Mouse (Mus musculus): ENCODE data around the gene Lactbl1. TPM values are rescaled to one million over a fixed set of nuclear protein-coding genes. Genes with fewer than 3 reads are reported as not detected.

Gene Lactbl1
- polyA plus RNA-seq, 1 experiment from 2014 or later = 0.12 TPM

GRCm38 (mm10) chr4:136636511-136636910 lies 14.1 kb downstream of the Lactbl1 start:
- DNase-seq (ENCODE audit: low spot score) = no peak

GRCm38 (mm10) chr4:136636983-136637562 lies 14.7 kb downstream of the Lactbl1 start:
- DNase-seq (ENCODE audit: low spot score) = no peak

DNA sequence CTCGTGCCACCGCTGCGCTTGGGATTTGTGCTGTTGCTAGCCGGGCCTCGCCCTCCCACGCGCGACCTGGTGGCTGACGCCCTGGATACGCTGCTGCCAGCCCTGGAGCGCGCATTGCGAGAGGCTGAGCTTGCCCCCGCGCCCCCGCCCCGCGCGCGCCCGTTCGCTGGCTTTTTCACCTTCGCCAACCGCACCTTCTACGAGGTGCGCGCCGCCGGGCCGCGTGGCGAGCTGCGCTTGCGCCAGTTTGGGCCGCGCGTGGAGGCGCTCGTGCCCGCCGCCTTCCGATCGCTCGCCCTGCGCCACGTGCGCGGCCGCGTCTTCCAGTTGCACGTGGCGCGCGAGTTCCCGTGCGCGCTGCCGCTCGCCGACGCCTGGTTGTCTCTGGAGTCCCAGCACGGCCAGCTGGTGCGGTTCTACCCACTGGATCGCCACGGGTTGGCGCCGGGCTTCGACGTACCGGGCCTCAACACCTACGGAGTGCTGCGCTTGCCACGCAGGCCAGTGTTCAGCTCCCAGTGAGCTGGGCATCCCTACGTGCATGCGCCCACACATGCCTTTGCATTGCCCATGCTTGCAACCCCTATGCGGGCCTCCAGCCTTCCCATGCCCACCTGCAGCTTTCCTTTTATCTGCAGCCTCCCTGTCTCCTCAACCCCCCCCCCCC lies 15.3 kb downstream of the Lactbl1 start:
- peak; percentile 72 for DNase-seq (ENCODE audit: low spot score)

DNA sequence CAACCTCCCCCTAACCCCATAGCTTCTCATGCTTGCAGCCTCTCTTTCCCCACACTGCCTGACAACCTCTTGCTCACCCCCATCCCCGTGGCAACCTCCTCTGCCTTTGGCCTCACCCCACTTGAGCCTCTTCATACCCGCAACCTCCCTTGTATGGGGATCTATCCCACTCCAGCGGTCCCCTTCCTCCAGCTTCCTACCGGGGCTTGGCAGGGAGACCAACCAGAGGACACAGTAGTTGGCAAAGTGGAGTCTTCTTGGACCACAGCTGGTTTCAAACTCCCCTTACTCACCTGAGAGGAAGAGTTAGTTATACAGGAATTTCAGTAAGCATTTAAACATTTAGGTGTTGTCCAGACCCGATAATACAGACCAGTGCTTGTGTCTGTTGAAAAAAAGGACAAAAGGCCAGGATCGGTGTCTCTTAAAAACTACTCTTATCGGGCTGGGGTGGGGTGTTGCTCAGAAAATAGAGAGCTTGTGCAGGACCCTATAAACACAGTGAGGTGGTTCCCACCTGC lies 15.9 kb downstream of the Lactbl1 start:
- no peak for DNase-seq (ENCODE audit: low spot score)

DNA sequence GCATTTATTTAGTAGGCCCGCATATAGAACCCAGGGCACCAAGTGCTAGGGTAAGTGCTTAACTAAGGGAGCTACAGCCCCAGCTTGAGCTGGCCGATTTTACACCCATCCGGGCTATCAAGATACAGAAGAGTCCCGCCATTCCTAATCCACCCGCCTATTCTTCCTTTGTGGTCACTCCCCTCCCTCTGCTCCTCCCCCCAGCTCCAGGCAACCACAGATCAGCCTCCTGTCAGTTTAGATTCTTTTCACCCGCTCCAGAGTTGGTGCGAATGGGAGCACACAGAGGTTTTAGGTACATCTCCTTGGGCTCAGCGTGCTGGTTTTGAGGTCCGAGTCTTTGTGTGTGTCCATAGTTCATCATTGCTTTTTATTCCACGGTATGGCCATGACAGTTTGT lies 16.5 kb downstream of the Lactbl1 start:
- DNase-seq (ENCODE audit: low spot score) = no peak

DNA sequence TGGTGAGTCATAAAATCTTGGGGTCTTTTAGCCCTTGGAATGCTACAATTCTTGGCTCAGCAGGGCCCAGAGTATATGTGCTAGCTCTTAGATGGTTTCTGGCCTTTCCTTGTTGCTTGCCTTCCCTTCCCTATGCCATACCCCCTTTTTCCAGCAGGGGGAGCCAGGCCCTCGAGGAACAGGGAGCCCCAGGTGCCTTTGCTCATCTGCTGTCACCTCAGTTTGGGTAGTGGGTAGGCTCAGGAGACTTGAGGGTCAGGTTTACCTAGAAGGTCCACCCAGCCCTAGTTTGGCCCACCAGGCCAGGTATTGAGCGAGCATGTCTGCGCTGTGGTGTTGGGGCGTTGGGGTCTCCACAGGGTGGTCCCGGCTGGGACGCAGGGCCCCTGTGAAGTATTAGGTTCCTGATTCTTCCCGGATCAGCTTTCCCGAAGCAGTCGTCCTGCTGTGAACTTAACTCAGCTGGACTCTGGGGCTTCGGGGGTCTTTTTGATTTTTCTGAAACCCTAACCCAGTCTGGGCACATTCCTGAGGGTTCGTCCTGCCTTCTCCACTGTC lies 26.6 kb downstream of the Lactbl1 start:
- peak; percentile 78 for DNase-seq (ENCODE audit: low spot score)

- DNase-seq (ENCODE audit: low spot score) = no peak
Measured at GRCm38 (mm10) chr4:136649480-136650196, 27.2 kb downstream of the Lactbl1 start.

- no peak for DNase-seq (ENCODE audit: low spot score)
Measured at GRCm38 (mm10) chr4:136650261-136650660, 27.8 kb downstream of the Lactbl1 start.

DNA sequence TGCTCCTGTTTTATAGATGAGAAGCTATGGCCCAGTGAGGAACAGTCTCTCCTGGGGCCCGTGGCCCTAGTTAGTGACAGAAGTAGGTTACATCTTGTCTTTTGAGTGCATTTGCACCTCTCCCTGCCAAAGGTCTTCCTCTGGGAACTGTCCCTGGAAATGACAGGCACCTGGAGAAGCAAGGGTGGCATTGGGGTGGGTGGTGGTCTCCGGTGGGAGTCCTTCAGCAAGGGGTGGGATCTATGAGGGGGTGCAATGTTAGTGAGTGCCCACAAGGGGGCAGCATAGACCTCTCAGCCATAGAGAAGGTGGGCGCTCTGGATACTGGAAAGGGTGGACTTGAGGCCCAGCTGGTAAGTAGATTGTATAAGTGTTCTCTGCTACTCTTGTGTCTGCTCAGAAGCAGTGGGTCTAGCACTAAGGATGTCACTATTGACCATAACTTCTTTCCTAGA lies 29.0 kb downstream of the Lactbl1 start:
- peak; percentile 67 for DNase-seq (ENCODE audit: low spot score)

GRCm38 (mm10) chr4:136651882-136652527 lies 29.6 kb downstream of the Lactbl1 start:
- DNase-seq (ENCODE audit: low spot score) = no peak

GRCm38 (mm10) chr4:136652528-136652910 lies 30.1 kb downstream of the Lactbl1 start:
- no peak for DNase-seq (ENCODE audit: low spot score)

- DNase-seq (ENCODE audit: low spot score) = no peak
Measured at GRCm38 (mm10) chr4:136653019-136653418, 30.6 kb downstream of the Lactbl1 start.

DNA sequence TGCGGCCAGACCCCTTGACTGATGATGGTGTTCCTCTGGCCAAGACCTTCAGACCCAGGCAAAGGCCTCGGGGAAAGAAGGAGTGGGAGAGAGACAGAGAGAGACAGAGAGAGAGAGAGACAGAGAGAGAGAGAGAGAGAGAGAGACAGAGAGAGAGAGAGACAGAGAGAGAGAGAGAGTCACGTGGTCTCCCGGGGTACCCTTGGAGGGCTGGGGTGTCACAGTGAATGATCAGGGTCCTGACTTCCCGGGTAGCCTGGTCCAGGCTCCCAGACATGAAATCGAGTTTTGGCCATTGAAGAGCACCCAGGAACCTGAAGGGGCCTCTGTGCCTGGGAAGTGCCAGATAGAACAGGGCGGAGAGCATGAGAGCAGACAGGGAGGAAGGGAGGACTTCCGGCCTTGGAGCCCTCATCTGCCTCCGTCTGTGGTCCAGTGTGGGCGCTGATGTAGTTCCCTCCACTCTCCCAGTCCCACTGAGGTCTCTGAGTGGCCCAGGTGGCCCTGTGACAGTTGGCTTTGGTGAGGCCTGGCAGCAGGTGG lies 31.3 kb downstream of the Lactbl1 start:
- DNase-seq (ENCODE audit: low spot score) = peak; percentile 13

DNA sequence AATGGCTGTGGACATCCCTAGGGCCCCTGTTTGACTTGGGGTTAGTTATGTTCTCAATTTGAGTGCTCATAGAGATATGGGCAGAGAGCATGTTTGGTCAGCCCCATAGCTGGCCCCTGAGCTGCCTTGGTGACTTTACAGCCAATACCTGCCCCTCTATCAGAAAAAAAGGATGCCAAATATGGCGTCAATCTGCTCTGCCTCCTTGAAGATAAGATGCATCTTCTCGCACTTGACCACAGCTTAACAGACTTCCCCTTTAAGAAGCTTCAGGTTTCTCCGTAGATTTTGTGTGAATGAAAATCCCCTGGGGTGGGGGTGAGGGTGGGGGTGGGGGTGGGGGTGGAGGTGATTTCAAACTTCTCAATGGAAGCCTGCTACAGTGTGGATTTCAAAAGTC lies 35.5 kb downstream of the Lactbl1 start:
- no peak for DNase-seq (ENCODE audit: low spot score)

DNA sequence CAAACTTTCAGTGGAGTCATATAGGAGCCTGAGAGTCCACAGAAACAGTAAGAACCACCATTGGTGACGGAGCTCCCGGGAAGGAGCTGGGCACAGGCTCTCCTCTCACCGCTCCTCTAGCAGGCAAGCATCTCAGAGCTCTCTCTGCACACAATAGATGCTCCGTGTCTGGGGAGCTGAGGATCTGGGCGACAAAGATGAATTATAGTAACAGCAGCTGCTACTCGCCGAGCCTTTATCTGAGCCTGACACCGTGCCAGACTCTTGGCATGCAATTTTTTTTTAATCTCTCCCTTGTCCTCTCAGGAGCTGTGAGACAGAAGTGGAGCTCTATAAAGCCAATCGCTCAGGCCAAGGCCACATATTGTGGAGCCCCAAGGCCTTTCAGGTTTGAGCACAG lies 42.6 kb downstream of the Lactbl1 start:
- no peak for DNase-seq (ENCODE audit: low spot score)

GRCm38 (mm10) chr4:136666002-136666401 lies 43.6 kb downstream of the Lactbl1 start:
- DNase-seq (ENCODE audit: low spot score) = no peak

DNA sequence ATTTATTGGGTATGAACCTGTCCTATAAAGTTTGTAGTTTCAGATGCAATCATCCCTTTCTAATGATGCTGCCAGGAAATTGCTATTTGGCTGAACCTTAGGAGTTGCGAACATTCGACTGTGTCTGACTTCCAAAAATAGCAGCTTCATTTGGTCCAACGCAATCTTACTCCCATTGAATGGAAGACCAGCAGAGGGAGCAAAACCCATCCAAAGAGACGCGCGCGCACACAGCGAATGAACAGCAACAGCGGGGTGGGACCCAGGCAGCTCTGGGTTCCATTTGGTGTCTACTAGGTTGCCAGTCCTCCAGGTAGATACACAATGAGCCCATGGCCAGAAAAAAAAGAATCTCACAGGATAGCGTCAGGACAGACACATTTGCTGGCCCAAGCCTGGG lies 45.3 kb downstream of the Lactbl1 start:
- DNase-seq (ENCODE audit: low spot score) = no peak

- DNase-seq (ENCODE audit: low spot score) = no peak
Measured at GRCm38 (mm10) chr4:136672335-136673090, 50.1 kb downstream of the Lactbl1 start.

DNA sequence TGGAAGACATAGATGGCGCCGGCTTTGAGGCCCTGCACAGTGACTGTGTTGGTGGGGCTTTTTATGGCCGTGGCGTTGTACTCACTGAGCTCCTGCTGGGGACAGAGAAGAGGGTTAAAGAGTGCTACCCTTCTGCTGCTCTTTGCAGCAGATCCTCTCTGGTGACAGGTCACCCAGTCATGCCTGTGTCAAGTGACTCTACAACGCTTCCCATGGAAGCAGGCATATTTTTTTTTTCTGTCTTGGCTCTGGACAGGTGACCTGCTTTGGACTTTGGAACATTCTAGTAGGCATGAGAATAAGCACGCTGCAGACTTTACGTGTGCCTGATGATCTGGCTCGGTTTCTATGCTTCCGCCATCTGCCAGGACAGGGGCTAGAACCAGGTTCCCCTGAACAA lies 53.0 kb downstream of the Lactbl1 start:
- DNase-seq (ENCODE audit: low spot score) = no peak

DNA sequence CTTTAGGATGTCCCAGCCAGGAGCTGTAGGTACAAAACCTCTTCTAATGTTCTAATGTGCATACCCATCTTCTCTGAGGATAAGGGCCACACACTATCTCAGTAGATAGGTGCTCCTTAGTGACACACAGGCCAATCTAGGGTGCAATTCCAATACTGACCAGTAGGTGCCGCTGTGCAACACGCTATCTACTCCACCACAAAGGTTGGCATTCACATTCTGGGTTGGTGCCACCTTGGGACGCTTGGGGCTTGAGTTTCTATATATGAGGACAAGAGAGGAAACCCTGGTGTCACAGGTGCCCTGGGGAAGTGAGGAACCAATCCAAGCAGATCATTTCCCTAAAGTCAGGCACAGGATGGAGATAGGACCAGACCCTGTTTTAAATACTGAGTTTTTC lies 56.1 kb downstream of the Lactbl1 start:
- DNase-seq (ENCODE audit: low spot score) = peak; percentile 86
